Mouse (Mus musculus) cerebellum, adult 2 months (tissue): ENCODE measurements around the gene Ntrk1.

ENCODE experiments used
- CTCF ChIP-seq: fragments of 200-500 bp; IDR thresholded peaks from 2 replicates; pipeline ENCODE4 v1.5.1; 2011; ENCODE audit warnings: low read depth, mild to moderate bottlenecking, control low read depth, low read length, moderate library complexity, borderline replicate concordance; ENCODE audit not compliant: insufficient read depth
- POLR2A ChIP-seq: fragments of 200-500 bp; IDR thresholded peaks from 2 replicates; pipeline ENCODE4 v1.6.1; 2011; ENCODE audit warnings: low read length, control low read depth, borderline replicate concordance; ENCODE audit not compliant: insufficient read depth

GRCm38 (mm10) chr3:87745036-87745659 is 49.8 kb downstream of the Ntrk1 start:
- TF ChIP-seq CTCF: no peak
- TF ChIP-seq POLR2A: no peak
